Mouse (Mus musculus) cortical plate, adult 2 months (tissue): Measurements from ENCODE around the gene Dhx16. TPM values are rescaled to one million over a fixed set of nuclear protein-coding genes. Genes with fewer than 3 reads are reported as not detected.

Source experiments
- H3K27ac ChIP-seq: fragments of 200-500 bp; 2 replicates; pipeline ENCODE4 v1.5.1; 2012; ENCODE audit warnings: low read length, control low read depth, inconsistent platforms; ENCODE audit not compliant: insufficient read depth
- H3K4me1 ChIP-seq: fragments of 200-500 bp; 2 replicates; pipeline ENCODE4 v1.6.1; 2011; ENCODE audit warnings: low read length; ENCODE audit not compliant: control insufficient read depth, insufficient read depth
- H3K4me3 ChIP-seq: fragments of 200-500 bp; 2 replicates; pipeline ENCODE4 v1.5.1; 2011; ENCODE audit warnings: mild to moderate bottlenecking, low read length, control low read depth; ENCODE audit not compliant: insufficient read depth
- CTCF ChIP-seq: fragments of 200-500 bp; IDR thresholded peaks from 2 replicates; pipeline ENCODE4 v1.5.1; 2011; ENCODE audit warnings: mild to moderate bottlenecking, control low read depth, low read length; ENCODE audit not compliant: insufficient read depth; ENCODE audit errors: extremely low read depth
- POLR2A ChIP-seq: fragments of 200-500 bp; IDR thresholded peaks from 2 replicates; pipeline ENCODE4 v1.6.1; 2011; ENCODE audit warnings: mild to moderate bottlenecking, low read length, control low read depth; ENCODE audit not compliant: insufficient read depth; ENCODE audit errors: extremely low read depth
- polyA plus RNA-seq: library from polyadenylated mRNA; depleted of rRNA; stranded (reverse); fragments of >200 nt; gene quantifications from 2 replicates; pipeline ENCODE4 v1.2.3, GENCODE M21; 2012

The Dhx16 gene
- polyA plus RNA-seq, 1 experiment: 44.1 TPM

DNA sequence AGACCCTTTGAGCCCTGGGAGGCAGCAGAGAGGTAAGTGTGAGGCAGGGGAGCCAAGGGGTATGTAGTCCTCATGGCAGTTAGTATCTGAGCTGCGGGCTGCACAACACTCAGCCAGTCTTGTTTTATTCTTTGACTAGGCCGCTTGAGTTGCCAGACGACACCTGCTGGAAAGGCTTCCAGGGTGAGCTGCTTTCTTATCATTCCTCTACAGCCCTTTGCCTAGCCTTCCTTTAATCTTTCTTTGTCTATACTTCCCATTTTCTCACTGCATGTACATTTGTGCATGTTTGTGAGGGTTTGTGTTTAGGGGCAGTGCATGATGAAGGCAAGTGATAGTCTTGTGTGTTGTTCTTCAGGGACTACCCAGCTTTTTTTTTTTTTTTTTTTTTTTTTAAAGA, 28.6 kb upstream of the Dhx16 start:
- TF ChIP-seq POLR2A (no peak), CTCF (no peak)
- H3K4me1 ChIP-seq: no peaks in the 10 kb centered on the region
- no peak overlapping the region for H3K27ac ChIP-seq
- no peak overlapping the region for H3K4me3 ChIP-seq

DNA sequence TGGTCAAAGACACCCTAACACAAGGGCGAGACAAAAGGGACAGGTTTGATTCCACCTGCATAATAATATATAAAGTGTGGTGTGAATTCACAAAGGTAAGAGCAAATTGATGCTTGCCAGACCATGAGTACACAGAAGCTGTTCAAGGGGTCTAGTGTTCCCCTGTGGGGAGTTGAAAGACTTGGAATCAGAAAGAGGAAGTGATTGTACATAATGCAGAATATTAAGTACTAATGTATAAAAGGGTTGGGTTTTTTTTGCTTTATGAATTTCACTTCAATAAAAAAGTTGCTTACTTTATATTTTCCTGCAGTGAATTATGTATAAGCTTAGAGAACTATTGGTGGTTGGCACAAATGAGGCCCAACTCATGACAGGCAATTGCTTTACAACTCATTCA, 20.2 kb upstream of the Dhx16 start:
- Histone ChIP-seq H3K27ac (no peak overlapping the region), H3K4me1 (no peaks in the 10 kb centered on the region), H3K4me3 (no peak overlapping the region)
- no peak for TF ChIP-seq POLR2A
- TF ChIP-seq CTCF: no peak

DNA sequence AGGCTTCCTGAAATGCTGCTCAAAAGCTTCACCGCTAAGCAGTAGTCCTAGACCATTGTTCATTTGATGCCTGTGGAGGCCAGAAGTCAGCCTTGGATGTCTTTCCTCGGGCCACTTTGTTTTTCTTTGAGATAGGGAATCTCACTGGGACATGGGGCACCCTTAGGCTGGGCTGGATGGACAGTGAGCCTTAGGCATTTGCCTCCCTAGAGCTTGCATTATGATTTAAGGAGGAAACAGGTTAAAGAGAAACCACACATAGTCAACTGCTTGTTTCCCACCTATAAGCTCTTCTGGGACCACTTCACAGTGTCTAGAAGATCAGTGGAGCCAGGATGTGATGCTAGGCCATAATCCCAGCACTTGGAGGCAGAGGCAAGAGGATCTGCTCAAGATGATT, 19.8 kb upstream of the Dhx16 start:
- no peak overlapping the region for H3K4me3 ChIP-seq
- no peak for TF ChIP-seq CTCF
- TF ChIP-seq POLR2A: no peak
- H3K4me1 ChIP-seq: no peaks in the 10 kb centered on the region
- no peak overlapping the region for H3K27ac ChIP-seq

DNA sequence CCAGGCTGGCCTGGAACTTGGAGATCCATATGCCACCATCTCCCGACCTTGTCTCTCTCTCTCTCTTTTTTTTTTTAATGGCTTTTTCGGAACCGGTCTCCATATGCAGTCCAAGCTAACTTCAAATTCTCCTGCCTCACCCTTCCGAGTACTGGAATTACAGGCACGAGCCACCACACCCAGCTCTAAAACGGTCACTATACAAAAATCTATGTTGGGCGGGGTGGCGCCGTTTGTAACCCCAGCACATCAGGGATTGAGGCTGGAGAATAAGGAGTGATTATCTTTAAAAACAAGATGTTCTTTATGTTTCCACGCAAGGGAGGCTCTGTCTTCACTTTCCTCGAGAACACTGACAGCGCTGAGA, 18.8 kb upstream of the Dhx16 start:
- Histone ChIP-seq H3K4me1 (no peaks in the 10 kb centered on the region), H3K4me3 (peak overlapping the region; percentile 76), H3K27ac (no peak overlapping the region)
- TF ChIP-seq POLR2A (no peak), CTCF (no peak)

GRCm38 (mm10) chr17:35861198-35861857, 18.3 kb upstream of the Dhx16 start, which contains the start of gene Nrm:
Nrm (plus strand) TSS chr17:35861318.
- H3K4me3 ChIP-seq: peak within 1 kb of the TSS; percentile 76
- H3K27ac ChIP-seq: 0 out of 2 replicates have a peak within 1 kb of the TSS, but pooled peaks have one; percentile 26
- 0 out of 2 replicates have a peak, but pooled peaks have one; percentile 56 for TF ChIP-seq POLR2A
- 0 out of 2 replicates have a peak, but pooled peaks have one; percentile 8 for TF ChIP-seq CTCF
- H3K4me1 ChIP-seq: peaks cover 2% of the 10 kb centered on the region; the same call in 1 of the 2 replicates

DNA sequence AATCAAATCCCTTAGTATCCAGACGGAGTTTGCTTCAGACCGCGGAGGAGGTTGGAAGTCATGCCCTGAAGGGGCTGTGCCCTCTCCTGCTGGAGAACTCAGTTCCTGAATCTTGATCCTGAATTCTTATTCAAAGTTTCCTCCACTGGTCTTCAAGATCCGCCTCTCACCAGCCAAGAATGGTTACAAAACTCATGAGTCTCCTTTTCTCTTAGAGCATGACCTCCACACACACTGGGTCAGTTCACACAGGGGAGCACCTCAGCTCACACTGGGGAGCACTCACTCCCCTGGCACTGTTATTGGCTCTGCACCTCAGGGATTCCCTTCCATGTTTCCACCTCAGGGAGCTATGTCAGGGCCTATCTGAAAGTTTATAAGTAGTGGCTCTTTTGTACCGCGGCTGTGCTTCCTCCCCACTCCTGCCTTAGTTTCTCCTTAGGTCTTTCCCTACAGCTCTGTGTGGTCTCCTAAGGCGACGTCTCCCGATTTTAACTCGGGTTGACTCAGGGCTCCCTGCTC, 14.7 kb upstream of the Dhx16 start:
- Histone ChIP-seq H3K27ac (no peak overlapping the region), H3K4me3 (no peak overlapping the region), H3K4me1 (peaks cover 3% of the 10 kb centered on the region; the same call in 1 of the 2 replicates)
- TF ChIP-seq POLR2A (no peak), CTCF (no peak)

DNA sequence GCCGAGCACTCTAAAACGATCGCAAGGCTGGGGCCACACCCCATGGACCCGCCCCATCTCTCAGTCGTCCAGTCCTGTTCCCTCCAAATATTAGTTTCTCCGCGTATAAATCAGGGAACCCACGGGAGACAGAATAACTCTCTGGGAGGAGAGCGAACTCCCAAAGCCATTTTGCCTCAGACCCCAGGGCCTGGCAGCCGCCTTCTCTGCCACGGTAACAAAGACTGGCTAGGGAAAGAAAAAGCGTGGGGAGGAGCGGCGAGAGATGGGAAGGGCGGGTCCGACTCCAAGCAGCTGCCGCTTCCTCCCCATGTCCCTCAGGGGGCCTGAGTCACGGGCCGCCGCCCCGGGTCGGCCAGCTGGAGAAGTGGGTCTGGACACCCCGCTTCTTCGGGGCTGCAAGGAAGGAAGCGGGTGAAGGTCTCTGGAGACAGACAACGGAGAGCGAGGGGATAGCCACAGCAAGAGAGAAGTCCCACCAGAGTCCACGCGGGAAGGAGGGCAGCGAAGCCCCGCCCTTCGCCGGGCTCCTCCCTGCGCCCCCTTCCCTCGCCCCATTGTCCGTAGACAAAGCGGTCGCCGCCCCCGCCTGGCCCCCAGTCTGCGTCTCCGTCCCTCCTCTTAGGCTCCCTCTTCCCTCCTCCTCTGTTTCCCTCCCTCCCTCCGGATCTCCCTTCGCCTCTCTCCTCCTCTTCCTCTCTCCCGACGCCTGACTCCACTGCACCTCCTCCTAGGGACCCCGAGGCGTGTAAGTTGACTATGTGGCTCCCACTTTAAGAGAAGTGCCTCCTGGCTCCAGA, 13.9 kb upstream of the Dhx16 start, which contains the start of gene Ppp1r18:
Gene Ppp1r18 (plus strand): TSS at position 113 of the 800 bp plus-strand sequence.
- H3K4me1 ChIP-seq: peaks cover 3% of the 10 kb centered on the region; the same call in 1 of the 2 replicates
- peak within 1 kb of the TSS; percentile 77 for H3K4me3 ChIP-seq
- peak within 1 kb of the TSS; percentile 60 for H3K27ac ChIP-seq
- TF ChIP-seq CTCF: no peak
- TF ChIP-seq POLR2A: peak; percentile 24; the same call in 1 of the 2 replicates

DNA sequence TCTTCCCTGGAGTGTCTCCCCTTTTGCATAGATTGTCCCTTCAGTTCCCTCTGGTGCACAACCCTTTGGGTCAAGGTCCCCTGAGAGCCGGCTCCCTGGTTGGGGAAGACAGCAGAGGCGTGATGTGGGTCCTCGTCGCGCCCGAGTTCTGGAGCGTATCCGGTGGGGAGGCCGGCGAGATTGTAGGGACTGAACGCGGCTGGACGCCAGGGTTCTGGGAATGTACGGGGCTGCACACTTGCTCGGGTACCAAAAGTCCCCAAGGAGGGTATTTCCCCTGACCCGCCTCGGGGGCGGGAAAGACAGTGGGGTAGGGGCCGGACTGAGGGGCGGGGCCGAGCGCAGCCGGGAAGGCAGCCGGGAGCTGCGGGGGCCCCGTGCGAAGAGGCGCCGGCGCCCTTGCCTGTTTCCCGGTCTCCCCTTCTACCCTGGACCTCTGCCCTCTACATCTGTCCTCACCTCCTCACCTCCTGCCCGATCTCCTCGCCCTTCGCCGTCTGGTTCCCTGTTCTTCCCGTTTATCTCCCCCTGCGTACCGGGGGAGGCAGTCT, 13.3 kb upstream of the Dhx16 start:
- peaks cover 3% of the 10 kb centered on the region; the same call in 1 of the 2 replicates for H3K4me1 ChIP-seq
- H3K4me3 ChIP-seq: peak overlapping the region; percentile 77
- H3K27ac ChIP-seq: peak overlapping the region; percentile 90
- no peak for TF ChIP-seq POLR2A
- no peak for TF ChIP-seq CTCF
